Mouse (Mus musculus) adrenal gland, adult 18-20 months (tissue): ENCODE measurements around the gene Ifi35. TPM values are rescaled to one million over a fixed set of nuclear protein-coding genes. Genes with fewer than 3 reads are reported as not detected.
"Not testable (repeated sequence)": the region's sequence is repeated elsewhere in the genome, so short reads cannot be mapped to it uniquely, and the experiment has no call there.

Source experiments
- DNase-seq, 2 experiments: peaks; one replicate each; pipeline ENCODE4 v3.0.0; 2021 to 2022; ENCODE audit warnings: low spot score in 2 of 2
- long read RNA-seq, 2 experiments: library from polyadenylated mRNA; stranded (forward); transcript quantifications; one replicate each; pipeline ENCODE4 v2.0.0; 2021
- total RNA-seq, 2 experiments: library from RNA; stranded (reverse); gene quantifications; 1 replicate in 1 of 2; 2 replicates in 1 of 2; pipeline ENCODE4 v1.2.3; 2021

Gene Ifi35
- 10 to 100 TPM; 30.0 to 38.8 TPM for total RNA-seq
- long read RNA-seq, experiment 1, transcript Ifi35-201 (7 exons, 1,362 nt) = major isoform, 10 of 15 reads
- long read RNA-seq, experiment 1, partial matches to known transcripts = 1 of 15 reads
- long read RNA-seq, experiment 1, other reads (novel, unspliced or antisense) = 4 of 15 reads
- long read RNA-seq, experiment 2, transcript Ifi35-201 (7 exons, 1,362 nt) = major isoform, 44 of 57 reads
- long read RNA-seq, experiment 2, partial matches to known transcripts = 7 of 57 reads
- long read RNA-seq, experiment 2, other reads (novel, unspliced or antisense) = 5 of 57 reads

- peak; percentile 68 to 69 for DNase-seq
Observed at GRCm38 (mm10) chr11:101448274-101448746, at the start of gene Ifi35. TSS of gene Ifi35 (plus strand) at chr11:101448407.

GRCm38 (mm10) chr11:101415306-101415705 is 32.9 kb upstream of the Ifi35 start:
- no peak for DNase-seq

DNA sequence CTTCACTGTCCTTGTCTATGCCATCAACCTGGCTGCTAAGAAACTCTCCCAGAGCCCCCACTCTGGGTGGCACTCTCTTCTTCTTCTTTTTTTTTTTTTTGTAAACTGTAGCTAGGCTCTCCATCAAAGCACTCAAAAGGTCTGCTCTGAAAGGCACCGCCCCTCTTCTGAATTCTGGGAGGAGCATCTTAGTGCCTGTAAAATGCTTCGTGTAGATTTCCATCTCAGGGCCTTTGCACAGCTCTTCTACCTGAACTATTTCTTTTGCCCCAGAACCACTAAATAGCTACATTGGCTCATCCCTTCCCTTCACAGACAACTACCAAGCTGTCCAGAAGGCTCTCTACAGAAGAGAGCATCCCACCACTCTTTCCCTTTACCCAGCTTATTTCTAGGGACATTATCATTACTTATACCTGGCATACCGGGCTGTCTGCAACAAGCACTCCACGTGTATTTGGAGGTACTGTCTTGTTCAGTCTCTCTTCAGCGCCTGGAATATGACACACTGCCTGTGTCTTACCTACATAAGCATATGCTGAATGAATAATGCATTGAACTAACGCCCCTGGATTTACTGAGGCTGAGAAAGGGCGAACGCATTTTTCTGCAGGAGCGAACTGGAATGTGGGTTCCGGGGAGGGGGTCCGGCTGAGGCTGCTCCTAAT is 31.6 kb upstream of the Ifi35 start:
- DNase-seq = no peak

DNA sequence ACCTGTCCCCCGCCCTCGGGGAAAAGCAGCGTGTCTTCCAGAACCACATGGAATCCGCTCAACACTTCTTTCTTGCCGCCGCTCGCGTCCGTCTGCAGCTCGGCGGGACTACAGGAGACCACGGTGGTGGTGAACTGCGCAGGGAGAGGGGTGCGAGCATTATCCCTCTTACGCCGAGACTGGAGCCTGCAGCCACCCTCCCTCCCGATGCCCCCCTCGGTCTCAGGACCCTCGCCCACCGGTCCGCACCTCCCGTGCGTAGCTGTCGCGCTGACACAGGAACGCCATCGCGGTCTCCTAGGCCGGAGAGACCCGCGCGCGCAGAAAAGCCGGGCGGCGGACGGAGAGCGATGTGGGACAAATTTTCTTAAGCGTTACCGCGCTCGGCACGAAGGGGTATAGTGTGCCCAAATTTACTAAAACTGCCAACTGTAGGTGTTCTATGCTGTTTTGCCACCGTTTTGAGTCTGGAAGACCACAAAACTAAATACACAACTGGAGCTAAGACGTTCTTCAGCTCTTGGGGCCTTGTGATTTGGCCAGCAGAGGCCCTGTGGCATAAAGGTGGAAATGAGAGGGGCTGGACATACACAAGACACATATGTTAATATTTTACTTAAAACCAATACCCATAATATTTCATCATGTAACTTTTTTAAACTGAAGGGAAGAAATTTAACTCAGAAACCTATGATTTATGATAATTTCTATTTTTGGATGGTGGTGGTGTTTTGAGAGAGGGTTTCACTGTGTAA is 30.9 kb upstream of the Ifi35 start, which contains the start of gene Aarsd1:
Aarsd1 (minus strand) TSS at position 515 of the 755 bp plus-strand sequence.
- DNase-seq = peak; percentile 95 to 97

DNA sequence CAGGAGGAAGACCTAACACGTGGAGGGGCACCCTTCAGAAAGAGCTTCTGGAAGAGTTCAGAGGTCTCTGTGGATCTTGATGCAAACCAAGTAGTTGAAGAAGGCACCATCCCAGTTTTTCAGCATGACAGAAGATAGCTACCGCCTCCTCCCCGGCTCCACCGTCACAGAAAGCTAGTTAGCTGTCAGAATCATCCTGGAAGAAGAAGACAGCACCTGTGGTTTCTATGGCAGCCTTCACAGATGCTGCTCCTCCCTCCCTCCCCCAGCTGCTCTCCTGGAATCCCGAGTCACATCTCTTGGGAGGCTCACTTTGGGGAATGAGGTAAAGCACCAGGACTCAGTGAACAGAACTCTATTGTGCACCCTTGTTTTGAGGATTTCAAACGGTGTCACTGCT is 29.2 kb upstream of the Ifi35 start:
- DNase-seq = no peak

- no peak for DNase-seq
Observed at GRCm38 (mm10) chr11:101419610-101420009, 28.6 kb upstream of the Ifi35 start.

DNA sequence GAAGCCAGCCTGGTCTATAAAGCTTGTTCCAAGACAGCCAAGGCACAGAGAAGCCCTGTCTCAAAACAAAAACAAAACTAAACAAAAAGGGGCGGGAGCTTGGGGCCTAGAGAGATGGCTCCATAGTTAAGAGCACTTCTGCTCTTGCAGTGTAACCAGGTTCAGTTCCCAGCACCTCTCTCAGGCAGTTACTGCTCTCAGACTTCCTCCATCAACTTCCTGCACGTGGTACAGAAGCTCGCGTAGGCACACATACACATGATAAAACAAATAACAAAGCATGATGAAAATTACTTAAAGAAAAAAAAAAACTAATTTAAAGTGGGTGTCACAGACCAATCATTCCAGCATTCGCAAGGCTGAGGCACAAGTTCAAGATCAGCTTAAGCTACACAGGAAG is 28.1 kb upstream of the Ifi35 start:
- DNase-seq = no peak

- no peak for DNase-seq
Observed at GRCm38 (mm10) chr11:101424105-101424851, 23.9 kb upstream of the Ifi35 start, which contains the start of gene Gm27029. TSS of gene Gm27029 (minus strand) at chr11:101424796.

GRCm38 (mm10) chr11:101424925-101425813 is 23.0 kb upstream of the Ifi35 start, which contains the start of the genes Rundc1 and Ptges3l:
TSS of gene Rundc1 (plus strand) at chr11:101425085.
TSS of gene Ptges3l (minus strand) at chr11:101425333.
- peak; percentile 99 for DNase-seq

DNA sequence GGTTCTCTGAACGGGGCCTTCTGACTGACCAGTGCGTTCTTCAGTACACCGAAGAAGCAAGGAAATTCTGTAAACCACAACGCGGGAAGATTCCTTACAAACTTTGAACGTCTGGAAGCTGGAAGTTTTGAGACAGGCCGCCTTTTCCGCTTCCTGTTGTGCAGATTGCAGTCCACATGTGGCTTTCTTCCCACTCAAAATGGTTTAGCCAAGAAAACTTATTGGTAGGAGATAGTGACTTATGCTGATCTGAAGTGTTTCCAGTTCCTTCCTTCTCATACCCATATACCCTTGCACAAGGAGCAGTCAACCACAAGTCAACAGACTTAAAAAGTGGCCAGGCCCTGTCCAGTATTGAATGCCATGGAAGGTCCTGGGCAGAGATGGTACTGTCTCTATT is 22.0 kb upstream of the Ifi35 start:
- DNase-seq = no peak

GRCm38 (mm10) chr11:101431327-101431726 is 16.9 kb upstream of the Ifi35 start:
- DNase-seq = no peak

- DNase-seq = peak in 1 of 2 experiments; percentile 32
Observed at GRCm38 (mm10) chr11:101433396-101433795, 14.8 kb upstream of the Ifi35 start.

- no peak for DNase-seq
Observed at GRCm38 (mm10) chr11:101435831-101436230, 12.4 kb upstream of the Ifi35 start.

- no peak for DNase-seq
Observed at GRCm38 (mm10) chr11:101436916-101437315, 11.3 kb upstream of the Ifi35 start.

GRCm38 (mm10) chr11:101438006-101438405 is 10.2 kb upstream of the Ifi35 start:
- not testable (repeated sequence) for DNase-seq

DNA sequence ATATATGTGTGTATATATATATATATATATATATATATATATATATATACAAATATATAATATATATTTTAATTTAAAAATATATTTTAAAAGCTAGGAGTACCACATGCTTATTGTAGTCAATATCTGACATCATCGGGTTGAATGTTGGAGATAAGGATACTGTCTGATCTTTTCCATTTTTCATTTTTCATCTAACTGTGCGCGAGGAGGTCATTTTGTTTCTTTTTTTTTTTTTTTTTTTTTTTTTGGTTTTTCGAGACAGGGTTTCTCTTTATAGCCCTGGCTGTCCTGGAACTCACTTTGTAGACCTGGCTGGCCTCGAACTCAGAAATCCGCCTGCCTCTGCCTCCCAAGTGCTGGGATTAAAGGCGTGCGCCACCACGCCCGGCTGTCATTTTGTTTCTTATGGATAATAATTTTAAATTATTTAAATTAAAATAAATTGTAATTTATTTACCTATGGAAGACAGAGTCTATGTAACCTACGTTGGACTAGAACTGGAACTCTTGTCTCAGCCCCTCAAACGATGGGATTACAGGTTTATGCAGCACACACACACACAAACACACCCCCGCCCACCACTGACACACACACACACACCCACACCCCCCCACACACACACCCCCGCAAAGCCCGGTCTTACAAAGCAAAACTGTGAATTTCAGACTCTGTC is 6.6 kb upstream of the Ifi35 start:
- DNase-seq = not testable (repeated sequence)

GRCm38 (mm10) chr11:101442127-101442693 is 6.0 kb upstream of the Ifi35 start, which contains the start of gene Rpl27:
TSS of gene Rpl27 (plus strand) at chr11:101442298.
- DNase-seq = peak; percentile 83 to 87

DNA sequence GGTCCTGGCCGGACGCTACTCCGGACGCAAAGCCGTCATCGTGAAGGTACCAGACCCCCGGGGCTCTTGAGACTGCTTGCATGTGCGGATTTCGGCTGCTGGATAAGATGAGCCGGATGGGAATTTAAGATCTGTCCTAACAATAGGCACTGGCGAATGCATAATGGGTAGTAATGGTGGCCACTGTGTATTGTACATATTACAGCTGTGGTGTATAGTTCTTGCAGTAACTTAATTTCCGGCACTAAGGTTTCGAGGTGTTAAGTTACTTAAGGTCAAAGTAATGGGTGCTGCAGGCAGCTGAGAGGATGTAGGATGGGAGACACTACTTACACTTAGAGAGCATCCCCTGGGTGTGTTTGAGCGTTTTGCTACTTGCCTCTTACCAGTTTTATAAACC is 5.4 kb upstream of the Ifi35 start:
- DNase-seq = no peak

DNA sequence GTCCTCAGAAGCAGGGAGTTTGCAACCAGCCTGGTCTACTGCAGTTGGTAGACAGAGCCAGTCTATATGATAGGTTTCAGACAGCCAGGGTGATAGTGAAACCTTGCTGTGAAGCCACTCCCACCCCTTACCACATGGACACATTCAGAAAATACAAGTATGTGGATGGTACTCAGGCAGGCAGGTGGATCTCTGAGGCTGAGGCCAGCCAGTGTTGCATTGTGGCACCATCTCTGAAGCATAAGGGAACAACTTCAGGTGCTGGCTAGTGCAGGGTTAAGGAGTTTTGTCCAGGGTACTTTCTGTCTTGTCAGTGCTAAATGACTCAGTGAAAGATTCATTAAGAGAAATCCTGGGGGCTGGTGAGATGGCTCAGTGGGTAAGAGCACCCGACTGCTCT is 1.9 kb upstream of the Ifi35 start:
- no peak for DNase-seq
